Mouse (Mus musculus) lung, adult 2 months (tissue): Measurements from ENCODE around the gene Fgf12.

Experiments
- CTCF ChIP-seq: fragments of 200-500 bp; IDR thresholded peaks from 2 replicates; pipeline ENCODE4 v1.5.1; 2011; ENCODE audit warnings: mild to moderate bottlenecking, low read length, control low read depth; ENCODE audit not compliant: insufficient read depth
- POLR2A ChIP-seq: fragments of 200-500 bp; IDR thresholded peaks from 2 replicates; pipeline ENCODE4 v1.6.1; 2011; ENCODE audit warnings: low read depth, mild to moderate bottlenecking, control low read depth, low read length, borderline replicate concordance; ENCODE audit errors: extremely low read depth

DNA sequence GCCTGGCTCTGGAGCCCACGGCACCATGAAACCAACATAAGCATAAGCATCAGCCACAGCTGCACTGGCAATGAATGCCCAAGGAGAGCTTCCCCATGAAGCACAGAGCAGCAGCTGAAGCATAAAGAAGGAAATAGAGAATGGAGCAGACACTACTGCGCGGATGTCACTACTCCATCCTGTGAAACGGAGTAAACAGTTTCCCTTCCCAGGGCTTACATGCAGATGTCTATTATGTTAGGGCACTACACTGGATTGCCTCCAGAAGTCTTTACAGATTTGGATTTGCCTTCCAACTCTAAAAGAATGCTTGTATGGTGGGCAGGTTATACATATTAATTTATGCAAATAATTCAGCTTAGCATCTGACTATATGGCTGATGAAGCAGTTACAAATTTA is 441.2 kb downstream of the Fgf12 start:
- TF ChIP-seq CTCF (no peak), POLR2A (no peak)
